Mouse (Mus musculus): ENCODE measurements around the gene Acad10.
A peak's percentile ranks its signal among the peaks of the same experiment; 100 is the strongest.
"Not testable (repeated sequence)": the region's sequence is repeated elsewhere in the genome, so short reads cannot be mapped to it uniquely, and the experiment has no call there.

Gene Acad10

GRCm38 (mm10) chr5:121660897-121661254 lies 562 bp upstream of the Acad10 start:
- DNase-seq (ENCODE audit: extremely low read depth, insufficient read length, low spot score), result peak; percentile 60

GRCm38 (mm10) chr5:121657656-121658055 lies 2.7 kb downstream of the Acad10 start:
- DNase-seq (ENCODE audit: extremely low read depth, insufficient read length, low spot score), result not testable (repeated sequence)

- DNase-seq (ENCODE audit: extremely low read depth, insufficient read length, low spot score), result not testable (repeated sequence)
Observed at GRCm38 (mm10) chr5:121656866-121657265, 3.4 kb downstream of the Acad10 start.

- no peak for DNase-seq (ENCODE audit: extremely low read depth, insufficient read length, low spot score)
Observed at GRCm38 (mm10) chr5:121654526-121654925, 5.8 kb downstream of the Acad10 start.

GRCm38 (mm10) chr5:121649134-121649533 lies 11.2 kb downstream of the Acad10 start:
- no peak for DNase-seq (ENCODE audit: extremely low read depth, insufficient read length, low spot score)

GRCm38 (mm10) chr5:121639601-121640000 lies 20.7 kb downstream of the Acad10 start:
- DNase-seq (ENCODE audit: extremely low read depth, insufficient read length, low spot score), result no peak

- DNase-seq (ENCODE audit: extremely low read depth, insufficient read length, low spot score), result no peak
Observed at GRCm38 (mm10) chr5:121637296-121637695, 23.0 kb downstream of the Acad10 start.

GRCm38 (mm10) chr5:121634668-121635067 lies 25.6 kb downstream of the Acad10 start:
- no peak for DNase-seq (ENCODE audit: extremely low read depth, insufficient read length, low spot score)

GRCm38 (mm10) chr5:121632804-121633203 lies 27.5 kb downstream of the Acad10 start:
- DNase-seq (ENCODE audit: extremely low read depth, insufficient read length, low spot score), result no peak

- DNase-seq (ENCODE audit: extremely low read depth, insufficient read length, low spot score), result not testable (repeated sequence)
Observed at GRCm38 (mm10) chr5:121631106-121631647, 29.1 kb downstream of the Acad10 start.

- no peak for DNase-seq (ENCODE audit: extremely low read depth, insufficient read length, low spot score)
Observed at GRCm38 (mm10) chr5:121627871-121628270, 32.4 kb downstream of the Acad10 start.

- peak; percentile 66 for DNase-seq (ENCODE audit: extremely low read depth, insufficient read length, low spot score)
Observed at GRCm38 (mm10) chr5:121623241-121623640, 37.1 kb downstream of the Acad10 start.

- no peak for DNase-seq (ENCODE audit: extremely low read depth, insufficient read length, low spot score)
Observed at GRCm38 (mm10) chr5:121621102-121621501, 39.2 kb downstream of the Acad10 start.

- peak; percentile 91 for DNase-seq (ENCODE audit: extremely low read depth, insufficient read length, low spot score)
Observed at GRCm38 (mm10) chr5:121618592-121619513, 41.5 kb downstream of the Acad10 start, which contains the start of gene Acad12. Gene Acad12, minus strand, starts transcription at chr5:121618938.

GRCm38 (mm10) chr5:121614921-121615320 lies 45.4 kb downstream of the Acad10 start:
- DNase-seq (ENCODE audit: extremely low read depth, insufficient read length, low spot score), result not testable (repeated sequence)

GRCm38 (mm10) chr5:121612036-121612435 lies 48.3 kb downstream of the Acad10 start:
- no peak for DNase-seq (ENCODE audit: extremely low read depth, insufficient read length, low spot score)

- DNase-seq (ENCODE audit: extremely low read depth, insufficient read length, low spot score), result not testable (repeated sequence)
Observed at GRCm38 (mm10) chr5:121609556-121610135, 50.7 kb downstream of the Acad10 start.

- DNase-seq (ENCODE audit: extremely low read depth, insufficient read length, low spot score), result peak; percentile 36
Observed at GRCm38 (mm10) chr5:121606151-121606550, 54.2 kb downstream of the Acad10 start.

- not testable (repeated sequence) for DNase-seq (ENCODE audit: extremely low read depth, insufficient read length, low spot score)
Observed at GRCm38 (mm10) chr5:121603815-121604214, 56.5 kb downstream of the Acad10 start.

- DNase-seq (ENCODE audit: extremely low read depth, insufficient read length, low spot score), result peak; percentile 43
Observed at GRCm38 (mm10) chr5:121601547-121602299, 58.6 kb downstream of the Acad10 start.
